Mouse (Mus musculus) ES-Bruce4 (cell line): ENCODE data around the gene Lingo3.

Experiments
- CTCF ChIP-seq: IDR thresholded peaks from one replicate; pipeline ENCODE4 v1.8.1; 2011; ENCODE audit warnings: low read depth, low read length
- EP300 ChIP-seq: IDR thresholded peaks from 2 replicates; pipeline ENCODE4 v1.6.1; 2011; ENCODE audit warnings: low read depth, low read length; ENCODE audit not compliant: insufficient read depth
- POLR2A ChIP-seq: IDR thresholded peaks from one replicate; pipeline ENCODE4 v1.8.1; 2011; ENCODE audit warnings: low read length; ENCODE audit not compliant: insufficient read depth

- TF ChIP-seq CTCF (no peak), EP300 (no peak), POLR2A (no peak)
Observed at GRCm38 (mm10) chr10:80813366-80813765, 30.5 kb downstream of the Lingo3 start, which contains the start of gene Jsrp1.
